Mouse (Mus musculus) forebrain, embryonic 14.5 days (tissue): ENCODE measurements around the gene Gm21834. TPM values are rescaled to one million over a fixed set of nuclear protein-coding genes. Genes with fewer than 3 reads are reported as not detected.

Source experiments
- ATAC-seq: fragments of 200-750 bp; cut with Nextera tagmentation; 2 replicates; pipeline ENCODE4 v1.8.0; 2017; ENCODE audit warnings: mild to moderate bottlenecking, moderate library complexity
- DNase-seq: peaks from one replicate; pipeline ENCODE4 v3.0.0-alpha.2; 2015; ENCODE audit warnings: low spot score
- H3K27ac ChIP-seq: fragments of 300-500 bp; sonication (generic); 2 replicates; pipeline ENCODE4 v1.5.1; 2014; ENCODE audit warnings: low read depth, mild to moderate bottlenecking, control low read depth, low read length, moderate library complexity
- H3K27me3 ChIP-seq: fragments of 300-500 bp; sonication (generic); replicated peaks from 2 replicates; pipeline ENCODE4 v1.6.1; 2014; ENCODE audit warnings: low read length, control low read depth, mixed read lengths; ENCODE audit not compliant: control insufficient read depth, insufficient read depth
- H3K36me3 ChIP-seq: fragments of 300-500 bp; sonication (generic); 2 replicates; pipeline ENCODE4 v1.6.1; 2014; ENCODE audit warnings: low read length, control low read depth; ENCODE audit not compliant: control insufficient read depth, insufficient read depth
- H3K4me1 ChIP-seq: fragments of 300-500 bp; sonication (generic); 2 replicates; pipeline ENCODE4 v1.6.1; 2014; ENCODE audit warnings: antibody characterized with exemption, low read length, control low read depth; ENCODE audit not compliant: control insufficient read depth, insufficient read depth
- H3K4me2 ChIP-seq: fragments of 300-500 bp; sonication (generic); 2 replicates; pipeline ENCODE4 v1.6.1; 2014; ENCODE audit warnings: mild to moderate bottlenecking, control low read depth, low read length
- H3K4me3 ChIP-seq: fragments of 300-500 bp; sonication (generic); 2 replicates; pipeline ENCODE4 v1.5.1; 2014; ENCODE audit warnings: low read depth, low read length, control low read depth
- H3K9ac ChIP-seq: fragments of 300-500 bp; sonication (generic); 2 replicates; pipeline ENCODE4 v1.6.1; 2014; ENCODE audit warnings: mild to moderate bottlenecking, low read length, control low read depth, moderate library complexity
- H3K9me3 ChIP-seq: fragments of 300-500 bp; sonication (generic); replicated peaks from 2 replicates; pipeline ENCODE4 v1.6.1; 2016; ENCODE audit warnings: low read length, control low read depth, mixed read lengths; ENCODE audit not compliant: control insufficient read depth
- WGBS: fragments of 180-500 bp; shearing (Covaris S2); extraction: QIAGEN DNeasy Blood & Tissue Kit; methylation state at CpG from one replicate; pipeline ENCODE4 v1.1.7; 2014; 5-methylcytosine and 5-hydroxymethylcytosine counted together
- polyA plus RNA-seq: library from polyadenylated mRNA; unstranded; fragments of >200 nt; fragmentation: Nextera tagmentation; extraction: Ambion mirVana; gene quantifications from 2 replicates; pipeline ENCODE4 v1.2.1, GENCODE M21; 2014

The Gm21834 gene
- not detected in 2 replicates for polyA plus RNA-seq

DNA sequence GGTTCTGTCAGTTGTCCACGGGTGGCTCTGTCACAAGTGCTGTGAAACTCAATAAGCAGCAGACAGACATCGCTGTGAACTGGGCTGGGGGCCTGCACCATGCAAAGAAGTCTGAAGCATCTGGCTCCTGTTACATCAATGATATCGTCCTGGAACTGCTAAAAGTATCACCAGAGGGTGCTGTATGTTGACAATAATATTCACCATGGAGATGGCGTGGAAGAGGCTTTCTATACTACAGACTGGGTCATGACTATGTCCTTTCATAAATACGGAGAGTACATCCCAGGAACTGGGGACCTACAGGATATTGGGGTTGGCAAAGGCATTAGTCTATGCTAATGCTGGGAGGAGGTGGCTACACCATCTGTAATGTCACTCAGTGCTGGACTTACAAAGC, at the start of gene Gm21834:
Gene Gm21834, minus strand, starts transcription at position 101 of the 400 bp plus-strand sequence.
- 90% methylated on average over 5 of the region's 5 CpGs for WGBS
- no peaks in the 10 kb centered on the region for H3K4me1 ChIP-seq
- no peaks in the 10 kb centered on the region for H3K36me3 ChIP-seq
- H3K9me3 ChIP-seq: no peaks in the 10 kb centered on the region
- DNase-seq (no peak), ATAC-seq (no peak)
- H3K4me2 ChIP-seq: no peak within 1 kb of the TSS
- no peak within 1 kb of the TSS for H3K9ac ChIP-seq
- H3K27me3 ChIP-seq: no peaks in the 10 kb centered on the region
- no peak within 1 kb of the TSS for H3K4me3 ChIP-seq
- no peak within 1 kb of the TSS for H3K27ac ChIP-seq

DNA sequence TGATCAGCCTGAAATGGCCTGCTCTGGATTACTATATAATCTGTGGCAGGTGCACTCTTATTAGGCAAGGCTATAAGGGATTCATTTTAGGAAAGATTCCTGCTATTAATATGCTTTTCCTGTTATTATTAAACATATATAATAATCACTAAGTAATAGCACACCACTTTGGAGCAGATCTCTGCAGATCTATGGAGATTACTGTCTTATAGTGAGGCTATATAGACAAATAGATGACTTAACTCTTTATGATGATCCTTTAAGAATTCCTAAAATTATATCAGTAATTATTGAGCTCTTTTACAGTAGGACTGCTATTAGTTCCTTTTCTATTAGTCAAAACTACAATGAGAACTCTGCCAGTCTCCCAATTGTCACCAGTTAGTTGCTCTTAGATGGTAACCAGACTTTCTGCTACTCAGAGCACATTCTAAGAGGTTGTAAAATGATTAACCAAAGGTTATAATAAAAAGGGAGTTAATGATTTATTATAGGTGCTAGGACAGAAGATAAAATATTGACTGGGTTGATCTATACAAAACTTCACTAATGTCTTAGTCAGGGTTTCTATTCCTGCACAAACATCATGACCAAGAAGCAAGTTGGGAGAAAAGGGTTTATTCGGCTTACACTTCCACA, 46.3 kb upstream of the Gm21834 start:
- ATAC-seq (no peak), DNase-seq (no peak)
- Histone ChIP-seq H3K27me3 (no peaks in the 10 kb centered on the region), H3K36me3 (no peaks in the 10 kb centered on the region), H3K9me3 (no peaks in the 10 kb centered on the region), H3K4me3 (no peak overlapping the region), H3K4me1 (no peaks in the 10 kb centered on the region), H3K9ac (no peak overlapping the region), H3K4me2 (no peak overlapping the region), H3K27ac (no peak overlapping the region)
- WGBS: 97% methylated on average over 1 of the region's 1 CpGs

DNA sequence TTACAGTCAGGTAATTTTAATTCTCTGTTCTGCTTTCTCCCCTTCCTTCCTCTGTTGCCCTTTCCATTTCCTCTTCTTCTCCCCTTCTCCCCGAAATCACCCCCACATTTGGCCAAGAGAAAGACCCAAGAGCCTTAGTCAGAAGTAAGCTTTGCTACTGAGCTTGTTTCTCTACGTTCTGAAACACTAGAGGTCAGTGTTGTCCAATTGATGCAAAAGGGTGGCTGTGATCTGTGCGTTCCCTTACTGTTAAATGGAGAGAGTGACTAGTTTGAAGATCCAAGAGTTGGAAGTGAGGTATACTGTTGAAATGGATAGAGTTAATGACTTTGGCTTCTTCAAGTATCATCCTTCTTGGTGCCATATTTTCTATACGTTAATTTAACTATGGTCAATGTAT, 28.9 kb upstream of the Gm21834 start:
- peak; percentile 64 for ATAC-seq
- no peaks in the 10 kb centered on the region for H3K36me3 ChIP-seq
- H3K4me2 ChIP-seq: no peak overlapping the region
- peaks cover 3% of the 10 kb centered on the region; the same call in 1 of the 2 replicates for H3K4me1 ChIP-seq
- no peak overlapping the region for H3K27ac ChIP-seq
- H3K4me3 ChIP-seq: no peak overlapping the region
- no peak overlapping the region for H3K9ac ChIP-seq
- DNase-seq: peak; percentile 81
- no peaks in the 10 kb centered on the region for H3K9me3 ChIP-seq
- no peaks in the 10 kb centered on the region for H3K27me3 ChIP-seq
- 16% methylated on average over 4 of the region's 4 CpGs for WGBS

DNA sequence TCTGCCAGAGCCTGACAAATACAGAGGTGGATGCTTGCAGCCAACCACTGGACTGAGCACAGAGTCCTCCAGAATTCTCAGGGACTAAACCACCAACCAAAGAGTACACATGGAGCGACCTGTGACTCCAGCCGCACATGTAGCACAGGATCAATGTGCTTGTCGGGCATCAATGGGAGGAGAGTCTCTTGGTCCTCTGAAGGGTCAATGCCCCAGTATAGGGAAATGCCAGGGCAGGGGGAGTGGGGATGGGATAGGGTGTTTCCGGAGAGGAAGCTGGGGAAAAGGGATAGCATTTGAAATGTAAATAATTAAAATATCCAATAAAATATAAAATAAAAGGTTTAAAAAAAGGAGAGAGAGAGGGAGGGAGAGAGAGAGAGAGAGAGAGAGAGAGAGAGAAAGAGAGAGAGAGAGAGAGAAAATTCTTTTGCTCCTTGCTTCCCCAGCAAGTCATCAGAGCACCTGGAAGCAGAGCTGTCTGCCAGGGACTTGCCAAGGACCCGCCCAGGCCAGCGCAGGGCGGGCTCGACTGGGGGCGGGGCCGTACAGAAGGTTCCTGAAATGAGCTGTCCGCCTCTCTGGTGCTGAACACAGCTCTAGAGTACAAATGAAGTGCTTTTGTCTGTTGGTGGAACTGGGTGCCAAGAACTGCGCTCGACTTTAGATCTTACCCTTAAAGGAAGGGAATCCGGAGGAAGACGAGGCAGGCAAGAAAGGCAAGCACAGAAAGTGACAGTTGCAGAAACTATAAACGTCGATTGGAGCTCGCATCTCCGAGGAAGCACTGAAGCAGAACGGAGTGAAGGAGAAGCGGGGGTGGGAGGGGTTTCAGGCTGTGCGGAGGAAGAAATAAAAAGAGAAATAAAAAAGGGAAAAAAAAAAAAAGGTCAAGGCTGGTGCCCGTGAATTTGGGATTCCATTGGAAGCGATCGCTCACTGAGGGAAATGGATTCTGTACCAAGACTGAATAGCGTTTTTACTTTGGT, 26.9 kb upstream of the Gm21834 start, which contains the start of gene Cntnap5c:
Gene Cntnap5c, plus strand, starts transcription at position 949 of the 989 bp plus-strand sequence.
- H3K36me3 ChIP-seq: no peaks in the 10 kb centered on the region
- ATAC-seq: peak; percentile 89
- peak within 1 kb of the TSS; percentile 57 for H3K4me2 ChIP-seq
- WGBS: 14% methylated on average over 26 of the region's 26 CpGs
- H3K4me3 ChIP-seq: peak within 1 kb of the TSS; percentile 31
- H3K9ac ChIP-seq: peak within 1 kb of the TSS; percentile 49
- H3K4me1 ChIP-seq: peaks cover 3% of the 10 kb centered on the region; the same call in 1 of the 2 replicates
- no peaks in the 10 kb centered on the region for H3K27me3 ChIP-seq
- no peaks in the 10 kb centered on the region for H3K9me3 ChIP-seq
- no peak within 1 kb of the TSS for H3K27ac ChIP-seq
- peak; percentile 74 for DNase-seq

DNA sequence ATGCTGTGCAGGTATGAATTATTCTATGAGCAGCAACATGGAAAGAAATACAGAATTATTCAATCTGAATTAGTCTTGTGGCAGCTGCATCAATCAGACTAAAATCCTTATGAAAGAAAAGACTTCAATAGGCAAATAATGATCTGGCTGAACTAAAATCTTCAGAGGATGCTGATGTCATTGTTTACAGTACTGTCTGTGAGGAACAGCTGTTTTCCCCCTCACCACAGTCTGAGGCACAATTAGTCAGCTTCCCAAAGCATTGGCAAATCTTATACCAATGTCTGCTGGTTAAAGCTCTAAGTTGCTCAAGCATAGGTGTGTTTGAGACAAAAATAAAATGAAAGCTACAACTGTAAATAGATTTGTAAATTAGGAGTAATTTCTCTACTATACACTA, 25.3 kb upstream of the Gm21834 start:
- no peak overlapping the region for H3K9ac ChIP-seq
- peak; percentile 50 for DNase-seq

DNA sequence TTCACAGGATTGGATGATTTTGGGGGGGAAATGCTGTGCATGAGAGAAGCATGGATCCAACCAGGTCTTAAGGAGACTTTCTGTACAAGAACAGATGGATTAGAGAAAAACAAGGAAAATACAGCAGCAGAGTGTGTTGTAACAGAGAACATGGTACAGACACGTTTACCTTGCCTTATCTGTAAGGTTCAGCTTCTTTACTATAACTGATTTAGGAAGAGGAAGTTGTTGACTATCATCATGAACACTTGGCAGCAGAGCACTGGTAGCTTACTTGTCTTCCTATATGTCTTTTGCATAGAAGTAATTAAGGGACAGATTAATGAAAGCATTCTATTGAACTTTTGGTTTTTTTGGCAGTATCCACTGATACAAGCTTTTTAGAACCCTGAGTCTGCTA, 16.0 kb upstream of the Gm21834 start:
- H3K4me3 ChIP-seq: no peak overlapping the region
- H3K9ac ChIP-seq: no peak overlapping the region
- no peak overlapping the region for H3K4me2 ChIP-seq
- ATAC-seq (no peak), DNase-seq (no peak)
- H3K9me3 ChIP-seq: no peaks in the 10 kb centered on the region
- WGBS: 76% methylated on average over 1 of the region's 1 CpGs
- no peaks in the 10 kb centered on the region for H3K27me3 ChIP-seq
- no peak overlapping the region for H3K27ac ChIP-seq
- no peaks in the 10 kb centered on the region for H3K36me3 ChIP-seq
- no peaks in the 10 kb centered on the region for H3K4me1 ChIP-seq

More for the DNA sequence above, 25.3 kb upstream of the Gm21834 start:
- H3K4me3 ChIP-seq: no peak overlapping the region
- H3K4me1 ChIP-seq: peaks cover 3% of the 10 kb centered on the region; the same call in 1 of the 2 replicates
- H3K27me3 ChIP-seq: no peaks in the 10 kb centered on the region
- H3K4me2 ChIP-seq: no peak overlapping the region
- H3K27ac ChIP-seq: no peak overlapping the region
- no peaks in the 10 kb centered on the region for H3K36me3 ChIP-seq
- peak; percentile 56 for ATAC-seq
- H3K9me3 ChIP-seq: no peaks in the 10 kb centered on the region

DNA sequence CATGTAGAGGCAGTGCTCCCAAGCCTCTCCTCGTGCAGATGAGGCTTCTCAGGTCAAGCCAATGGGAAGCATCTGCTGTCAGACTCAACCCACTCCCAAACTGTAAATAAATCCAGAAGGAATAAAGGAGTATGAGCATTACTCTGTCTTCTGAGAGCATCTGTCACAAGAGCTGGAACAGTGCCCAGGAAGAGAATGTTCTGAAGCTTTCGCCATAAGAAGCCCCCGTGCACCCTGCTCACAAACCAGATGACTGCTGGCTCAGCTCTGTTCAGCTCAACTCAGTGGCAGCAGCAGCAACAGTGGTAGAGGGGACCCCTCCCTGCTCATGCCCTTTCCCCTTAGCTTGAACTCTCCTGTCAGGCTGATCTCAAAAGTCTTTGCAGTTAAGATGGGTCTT, 47.2 kb downstream of the Gm21834 start:
- peak; percentile 10 for DNase-seq
- Histone ChIP-seq H3K4me2 (no peak overlapping the region), H3K4me3 (no peak overlapping the region), H3K9ac (no peak overlapping the region), H3K27me3 (no peaks in the 10 kb centered on the region), H3K4me1 (no peaks in the 10 kb centered on the region), H3K9me3 (no peaks in the 10 kb centered on the region), H3K27ac (no peak overlapping the region), H3K36me3 (no peaks in the 10 kb centered on the region)
- ATAC-seq: no peak
- 61% methylated on average over 3 of the region's 3 CpGs for WGBS
